Mouse (Mus musculus) heart, embryonic 11.5 days (tissue): Measurements from ENCODE around the gene Il3. TPM values are rescaled to one million over a fixed set of nuclear protein-coding genes. Genes with fewer than 3 reads are reported as not detected.

ENCODE experiments used
- ATAC-seq: fragments of 200-750 bp; cut with Nextera tagmentation; replicated peaks from 2 replicates; pipeline ENCODE4 v1.8.0; 2017; ENCODE audit warnings: moderate library complexity; ENCODE audit not compliant: insufficient number of reproducible peaks, low FRiP score, low TSS enrichment
- H3K27ac ChIP-seq: fragments of 300-500 bp; sonication (generic); 2 replicates; pipeline ENCODE4 v1.5.1; 2014; ENCODE audit warnings: mild to moderate bottlenecking, low read depth, low read length
- H3K27me3 ChIP-seq: fragments of 300-500 bp; sonication (generic); 2 replicates; pipeline ENCODE4 v1.6.1; 2014; ENCODE audit warnings: mild to moderate bottlenecking, low read length, mixed read lengths; ENCODE audit not compliant: control insufficient read depth, insufficient read depth
- H3K36me3 ChIP-seq: fragments of 300-500 bp; sonication (generic); 2 replicates; pipeline ENCODE4 v1.6.1; 2014; ENCODE audit warnings: mild to moderate bottlenecking, low read length, moderate library complexity, mixed read lengths; ENCODE audit not compliant: control insufficient read depth, insufficient read depth
- H3K4me1 ChIP-seq: fragments of 300-500 bp; sonication (generic); 2 replicates; pipeline ENCODE4 v1.6.1; 2014; ENCODE audit warnings: low read length; ENCODE audit not compliant: control insufficient read depth, insufficient read depth
- H3K4me2 ChIP-seq: fragments of 300-500 bp; sonication (generic); 2 replicates; pipeline ENCODE4 v1.6.1; 2014; ENCODE audit warnings: mild to moderate bottlenecking, moderate library complexity
- H3K4me3 ChIP-seq: fragments of 300-500 bp; sonication (generic); 2 replicates; pipeline ENCODE4 v1.5.1; 2014; ENCODE audit warnings: low read depth, low read length
- H3K9ac ChIP-seq: fragments of 300-500 bp; sonication (generic); 2 replicates; pipeline ENCODE4 v1.6.1; 2014; ENCODE audit warnings: mild to moderate bottlenecking, low read depth, low read length, moderate library complexity
- H3K9me3 ChIP-seq: fragments of 300-500 bp; sonication (generic); replicated peaks from 2 replicates; pipeline ENCODE4 v1.6.1; 2016; ENCODE audit warnings: low read length; ENCODE audit not compliant: control insufficient read depth
- WGBS: fragments of 180-500 bp; shearing (Covaris S2); extraction: QIAGEN DNeasy Blood & Tissue Kit; methylation state at CpG from one replicate; pipeline ENCODE4 v1.1.7; 2014; ENCODE audit not compliant: insufficient replicate concordance; 5-methylcytosine and 5-hydroxymethylcytosine counted together
- polyA plus RNA-seq: library from polyadenylated mRNA; unstranded; fragments of >200 nt; fragmentation: Nextera tagmentation; extraction: Ambion mirVana; gene quantifications from 2 replicates; pipeline ENCODE4 v1.2.1, GENCODE M21; 2014

The Il3 gene
- polyA plus RNA-seq, 1 experiment from 2014 or later, result not detected

- Histone ChIP-seq H3K4me2 (no peak overlapping the region), H3K4me1 (no peaks in the 10 kb centered on the region), H3K27ac (no peak overlapping the region), H3K36me3 (no peaks in the 10 kb centered on the region), H3K9me3 (no peaks in the 10 kb centered on the region), H3K9ac (no peak overlapping the region), H3K27me3 (no peaks in the 10 kb centered on the region), H3K4me3 (no peak overlapping the region)
- no peak for ATAC-seq
- WGBS, result 71% methylated on average over 3 of the region's 3 CpGs
Observed at GRCm38 (mm10) chr11:54242494-54242893, 24.6 kb downstream of the Il3 start.

- Histone ChIP-seq H3K9me3 (no peaks in the 10 kb centered on the region), H3K4me3 (no peak overlapping the region), H3K4me2 (no peak overlapping the region), H3K9ac (no peak overlapping the region), H3K4me1 (peaks cover 4% of the 10 kb centered on the region; the same call in 1 of the 2 replicates), H3K36me3 (no peaks in the 10 kb centered on the region), H3K27me3 (no peaks in the 10 kb centered on the region), H3K27ac (no peak overlapping the region)
- ATAC-seq, result no peak
- 47% methylated on average over 2 of the region's 2 CpGs for WGBS
Observed at GRCm38 (mm10) chr11:54236939-54237338, 30.1 kb downstream of the Il3 start.

GRCm38 (mm10) chr11:54227478-54227877, 39.6 kb downstream of the Il3 start:
- ATAC-seq, result no peak
- Histone ChIP-seq H3K36me3 (no peaks in the 10 kb centered on the region), H3K27me3 (no peaks in the 10 kb centered on the region; the same call in 1 of the 2 replicates), H3K4me1 (no peaks in the 10 kb centered on the region), H3K9ac (no peak overlapping the region), H3K9me3 (no peaks in the 10 kb centered on the region), H3K4me2 (no peak overlapping the region), H3K4me3 (no peak overlapping the region), H3K27ac (no peak overlapping the region)
- 83% methylated on average over 2 of the region's 2 CpGs for WGBS

GRCm38 (mm10) chr11:54224475-54224986, 42.5 kb downstream of the Il3 start:
- no peaks in the 10 kb centered on the region for H3K36me3 ChIP-seq
- 0 out of 2 replicates have a peak, but pooled peaks cover 2% of the 10 kb centered on the region for H3K4me1 ChIP-seq
- no peak overlapping the region for H3K4me2 ChIP-seq
- no peak overlapping the region for H3K9ac ChIP-seq
- ATAC-seq, result no peak
- H3K4me3 ChIP-seq, result no peak overlapping the region
- H3K27ac ChIP-seq, result no peak overlapping the region
- H3K27me3 ChIP-seq, result no peaks in the 10 kb centered on the region; the same call in 1 of the 2 replicates
- no peaks in the 10 kb centered on the region for H3K9me3 ChIP-seq
- WGBS, result 76% methylated on average over 5 of the region's 5 CpGs

- no peaks in the 10 kb centered on the region for H3K36me3 ChIP-seq
- no peaks in the 10 kb centered on the region for H3K9me3 ChIP-seq
- no peak for ATAC-seq
- H3K4me3 ChIP-seq, result no peak overlapping the region
- WGBS, result 80% methylated on average over 9 of the region's 9 CpGs
- H3K9ac ChIP-seq, result no peak overlapping the region
- H3K27me3 ChIP-seq, result no peaks in the 10 kb centered on the region; the same call in 1 of the 2 replicates
- no peak overlapping the region for H3K27ac ChIP-seq
- 0 out of 2 replicates have a peak, but pooled peaks cover 2% of the 10 kb centered on the region for H3K4me1 ChIP-seq
- H3K4me2 ChIP-seq, result no peak overlapping the region
Observed at GRCm38 (mm10) chr11:54223637-54224474, 43.2 kb downstream of the Il3 start.

GRCm38 (mm10) chr11:54219903-54220740, 47.0 kb downstream of the Il3 start:
- 0 out of 2 replicates have a peak, but pooled peaks cover 2% of the 10 kb centered on the region for H3K4me1 ChIP-seq
- no peak overlapping the region for H3K27ac ChIP-seq
- no peak overlapping the region for H3K4me3 ChIP-seq
- no peak overlapping the region for H3K9ac ChIP-seq
- no peak overlapping the region for H3K4me2 ChIP-seq
- H3K9me3 ChIP-seq, result no peaks in the 10 kb centered on the region
- WGBS, result 26% methylated on average over 6 of the region's 6 CpGs
- H3K36me3 ChIP-seq, result no peaks in the 10 kb centered on the region
- no peak for ATAC-seq
- H3K27me3 ChIP-seq, result no peaks in the 10 kb centered on the region; the same call in 1 of the 2 replicates

GRCm38 (mm10) chr11:54219191-54219590, 47.9 kb downstream of the Il3 start:
- no peaks in the 10 kb centered on the region; the same call in 1 of the 2 replicates for H3K27me3 ChIP-seq
- WGBS, result 84% methylated on average over 1 of the region's 1 CpGs
- H3K4me2 ChIP-seq, result no peak overlapping the region
- no peaks in the 10 kb centered on the region for H3K36me3 ChIP-seq
- no peak for ATAC-seq
- no peak overlapping the region for H3K9ac ChIP-seq
- H3K4me3 ChIP-seq, result no peak overlapping the region
- no peaks in the 10 kb centered on the region for H3K9me3 ChIP-seq
- no peak overlapping the region for H3K27ac ChIP-seq
- H3K4me1 ChIP-seq, result 0 out of 2 replicates have a peak, but pooled peaks cover 2% of the 10 kb centered on the region

GRCm38 (mm10) chr11:54217384-54217783, 49.7 kb downstream of the Il3 start:
- no peak overlapping the region for H3K4me2 ChIP-seq
- 0 out of 2 replicates have a peak, but pooled peaks cover 2% of the 10 kb centered on the region for H3K4me1 ChIP-seq
- ATAC-seq, result no peak
- H3K4me3 ChIP-seq, result no peak overlapping the region
- WGBS, result 64% methylated on average over 7 of the region's 7 CpGs
- H3K36me3 ChIP-seq, result no peaks in the 10 kb centered on the region
- H3K27me3 ChIP-seq, result no peaks in the 10 kb centered on the region
- no peaks in the 10 kb centered on the region for H3K9me3 ChIP-seq
- H3K27ac ChIP-seq, result no peak overlapping the region
- no peak overlapping the region for H3K9ac ChIP-seq
